Mouse (Mus musculus) frontal cortex, postnatal 14 days (tissue): ENCODE data around the gene Slc9a7.

Source experiments
- DNase-seq, 2 experiments: peaks; one replicate each; pipeline ENCODE4 v3.0.0; 2022; ENCODE audit warnings: low spot score in 2 of 2

Slc9a7 gene

GRCm38 (mm10) chrX:20291282-20292039, at the start of gene Slc9a7:
Gene Slc9a7 (minus strand): TSS chrX:20291807.
- DNase-seq = peak; percentile 25 to 50

- DNase-seq = peak in 1 of 2 experiments; percentile 44
Observed at GRCm38 (mm10) chrX:20335722-20336121, 44.1 kb upstream of the Slc9a7 start.

GRCm38 (mm10) chrX:20332756-20333155, 41.1 kb upstream of the Slc9a7 start:
- DNase-seq = no peak

- no peak for DNase-seq
Observed at GRCm38 (mm10) chrX:20307215-20307614, 15.6 kb upstream of the Slc9a7 start.

GRCm38 (mm10) chrX:20305941-20306340, 14.3 kb upstream of the Slc9a7 start:
- DNase-seq = no peak

GRCm38 (mm10) chrX:20303280-20303679, 11.7 kb upstream of the Slc9a7 start:
- no peak for DNase-seq

- DNase-seq = no peak
Observed at GRCm38 (mm10) chrX:20292040-20292417, 422 bp upstream of the Slc9a7 start.

- DNase-seq = no peak
Observed at GRCm38 (mm10) chrX:20290715-20291114, 892 bp downstream of the Slc9a7 start.

GRCm38 (mm10) chrX:20288674-20289073, 2.9 kb downstream of the Slc9a7 start:
- no peak for DNase-seq

GRCm38 (mm10) chrX:20286254-20286653, 5.4 kb downstream of the Slc9a7 start:
- DNase-seq = no peak

- DNase-seq = no peak
Observed at GRCm38 (mm10) chrX:20279424-20279823, 12.2 kb downstream of the Slc9a7 start.

GRCm38 (mm10) chrX:20273854-20274253, 17.8 kb downstream of the Slc9a7 start:
- DNase-seq = no peak

- DNase-seq = no peak
Observed at GRCm38 (mm10) chrX:20271980-20272379, 19.6 kb downstream of the Slc9a7 start.

GRCm38 (mm10) chrX:20269980-20270379, 21.6 kb downstream of the Slc9a7 start:
- no peak for DNase-seq

- DNase-seq = no peak
Observed at GRCm38 (mm10) chrX:20264370-20264769, 27.2 kb downstream of the Slc9a7 start.

GRCm38 (mm10) chrX:20228102-20228501, 63.5 kb downstream of the Slc9a7 start:
- no peak for DNase-seq

GRCm38 (mm10) chrX:20221486-20221885, 70.1 kb downstream of the Slc9a7 start:
- DNase-seq = no peak

GRCm38 (mm10) chrX:20185616-20186015, 106.0 kb downstream of the Slc9a7 start:
- no peak for DNase-seq

GRCm38 (mm10) chrX:20176792-20177191, 114.8 kb downstream of the Slc9a7 start:
- DNase-seq = no peak

GRCm38 (mm10) chrX:20168430-20168829, 123.2 kb downstream of the Slc9a7 start:
- no peak for DNase-seq

- DNase-seq = no peak
Observed at GRCm38 (mm10) chrX:20164984-20165383, 126.6 kb downstream of the Slc9a7 start.

- peak in 1 of 2 experiments; percentile 20 for DNase-seq
Observed at GRCm38 (mm10) chrX:20162322-20162711, 129.3 kb downstream of the Slc9a7 start.

- DNase-seq = no peak
Observed at GRCm38 (mm10) chrX:20161687-20162321, 129.8 kb downstream of the Slc9a7 start.
